Mouse (Mus musculus) midbrain, embryonic 13.5 days (tissue): Measurements from ENCODE around the gene St6galnac3. TPM values are rescaled to one million over a fixed set of nuclear protein-coding genes. Genes with fewer than 3 reads are reported as not detected.

ENCODE experiments used
- ATAC-seq: fragments of 200-750 bp; cut with Nextera tagmentation; 2 replicates; pipeline ENCODE4 v1.8.0; 2017; ENCODE audit warnings: mild to moderate bottlenecking, moderate TSS enrichment, moderate library complexity
- H3K27ac ChIP-seq: fragments of 300-500 bp; sonication (generic); 2 replicates; pipeline ENCODE4 v1.5.1; 2015; ENCODE audit warnings: inconsistent platforms, mild to moderate bottlenecking, moderate library complexity
- H3K27me3 ChIP-seq: fragments of 300-500 bp; sonication (generic); 2 replicates; pipeline ENCODE4 v1.6.1; 2015; ENCODE audit warnings: mild to moderate bottlenecking, inconsistent platforms
- H3K36me3 ChIP-seq: fragments of 300-500 bp; sonication (generic); 2 replicates; pipeline ENCODE4 v1.6.1; 2015; ENCODE audit warnings: mild to moderate bottlenecking, inconsistent platforms
- H3K4me1 ChIP-seq: fragments of 300-500 bp; sonication (generic); replicated peaks from 2 replicates; pipeline ENCODE4 v1.6.1; 2015; ENCODE audit warnings: inconsistent platforms
- H3K4me2 ChIP-seq: fragments of 300-500 bp; sonication (generic); replicated peaks from 2 replicates; pipeline ENCODE4 v1.6.1; 2015; ENCODE audit warnings: moderate library complexity, mild to moderate bottlenecking, inconsistent platforms
- H3K4me3 ChIP-seq: fragments of 300-500 bp; sonication (generic); replicated peaks from 2 replicates; pipeline ENCODE4 v1.5.1; 2015; ENCODE audit warnings: mild to moderate bottlenecking, inconsistent platforms
- H3K9ac ChIP-seq: fragments of 300-500 bp; sonication (generic); replicated peaks from 2 replicates; pipeline ENCODE4 v1.6.1; 2015; ENCODE audit warnings: mild to moderate bottlenecking, inconsistent platforms
- H3K9me3 ChIP-seq: fragments of 300-500 bp; sonication (generic); 2 replicates; pipeline ENCODE4 v1.6.1; 2016; ENCODE audit warnings: mild to moderate bottlenecking, inconsistent platforms
- WGBS: fragments of 180-500 bp; shearing (Covaris S2); methylation state at CpG from one replicate; pipeline ENCODE4 v1.1.7; 2015; 5-methylcytosine and 5-hydroxymethylcytosine counted together
- polyA plus RNA-seq: library from polyadenylated mRNA; unstranded; fragments of >200 nt; fragmentation: Nextera tagmentation; extraction: Ambion mirVana; gene quantifications from 2 replicates; pipeline ENCODE4 v1.2.1, GENCODE M21; 2015

The St6galnac3 gene
- polyA plus RNA-seq, 1 experiment from 2014 or later, result 26.7 TPM

DNA sequence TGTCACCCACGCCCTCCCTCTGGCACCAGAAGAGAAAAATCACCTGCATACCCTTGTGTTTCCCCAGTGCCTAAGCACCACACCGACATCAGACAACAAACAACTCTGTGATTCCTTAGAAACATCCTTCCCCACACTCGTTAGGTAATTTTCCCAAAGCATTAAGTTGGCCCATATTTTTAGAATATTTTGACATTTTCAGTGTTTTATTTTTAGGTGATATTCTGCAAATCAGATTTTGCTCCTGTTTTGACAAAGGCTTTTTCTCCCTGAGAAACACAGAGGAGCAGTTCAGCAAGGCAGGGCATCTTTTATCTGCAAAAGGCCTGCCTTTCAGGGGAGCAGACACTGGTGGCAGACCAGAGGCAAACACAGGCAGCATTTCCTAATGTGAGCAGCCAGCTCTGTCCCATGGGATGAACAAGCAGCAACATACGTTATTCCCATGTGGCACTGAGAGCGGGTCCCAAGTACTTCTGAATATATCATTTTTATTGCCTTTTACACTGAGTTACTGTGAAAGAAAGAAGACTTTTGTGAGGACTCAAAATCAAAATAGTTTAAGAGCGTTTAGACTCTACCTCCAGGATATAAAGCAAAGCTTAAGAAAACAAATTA, 199.7 kb downstream of the St6galnac3 start:
- no peak overlapping the region for H3K27ac ChIP-seq
- no peaks in the 10 kb centered on the region for H3K36me3 ChIP-seq
- H3K9ac ChIP-seq, result no peak overlapping the region
- H3K27me3 ChIP-seq, result no peaks in the 10 kb centered on the region
- H3K9me3 ChIP-seq, result no peaks in the 10 kb centered on the region
- WGBS, result 83% methylated on average over 6 of the region's 6 CpGs
- no peak overlapping the region for H3K4me2 ChIP-seq
- no peak overlapping the region for H3K4me3 ChIP-seq
- no peak for ATAC-seq
- H3K4me1 ChIP-seq, result peaks cover 6% of the 10 kb centered on the region; the same call in 1 of the 2 replicates

DNA sequence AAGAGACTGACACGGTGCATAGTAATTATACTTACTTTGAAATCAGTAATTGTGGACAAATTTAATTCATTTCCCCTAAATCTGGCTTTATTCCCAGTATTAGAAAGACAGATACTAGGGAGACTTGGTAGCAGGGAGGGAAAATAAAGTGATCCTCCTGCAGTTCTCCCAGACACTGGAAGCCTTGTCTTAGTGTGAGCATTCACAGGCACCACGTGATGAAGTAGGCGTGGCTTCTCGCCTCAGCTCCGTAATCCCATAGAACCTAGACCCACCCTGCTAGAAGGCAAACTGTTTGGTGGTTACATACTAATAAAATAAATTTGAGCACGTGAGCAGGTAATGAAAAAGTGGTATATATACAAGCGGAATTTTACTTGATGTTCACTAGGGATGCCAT, 208.1 kb downstream of the St6galnac3 start:
- H3K9me3 ChIP-seq, result peaks cover 15% of the 10 kb centered on the region
- H3K4me2 ChIP-seq, result no peak overlapping the region
- no peak overlapping the region for H3K4me3 ChIP-seq
- no peaks in the 10 kb centered on the region for H3K27me3 ChIP-seq
- no peaks in the 10 kb centered on the region for H3K4me1 ChIP-seq
- no peak for ATAC-seq
- 73% methylated on average over 7 of the region's 7 CpGs for WGBS
- 0 out of 2 replicates have a peak, but pooled peaks cover 5% of the 10 kb centered on the region for H3K36me3 ChIP-seq
- no peak overlapping the region for H3K9ac ChIP-seq
- no peak overlapping the region for H3K27ac ChIP-seq

DNA sequence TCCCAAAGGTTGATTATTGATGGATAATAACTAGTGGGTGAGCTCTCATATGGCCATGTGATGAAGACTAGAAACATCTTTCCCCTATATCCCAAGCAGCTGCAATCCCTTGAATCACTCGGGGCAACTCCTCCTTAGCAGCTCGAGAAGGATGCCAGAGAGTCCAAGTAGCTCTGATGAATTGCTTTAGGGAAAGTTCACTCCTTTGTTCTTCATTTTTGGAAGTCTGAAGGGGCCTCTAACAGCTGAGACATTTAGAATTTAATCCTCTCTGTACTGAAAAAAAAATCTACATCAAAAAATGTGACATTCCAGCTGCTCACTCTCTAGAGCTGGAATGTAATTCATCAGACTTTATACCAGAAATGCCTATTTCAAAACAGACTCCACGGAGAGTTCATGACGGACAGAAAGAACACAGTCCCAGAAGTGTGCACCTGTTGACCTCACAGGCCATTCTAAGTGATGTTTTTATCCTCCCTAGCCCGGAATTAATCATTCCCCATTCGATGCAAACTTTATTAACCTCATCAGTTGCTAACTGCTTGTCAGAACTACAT, 211.4 kb downstream of the St6galnac3 start:
- no peak for ATAC-seq
- Histone ChIP-seq H3K4me1 (peaks cover 20% of the 10 kb centered on the region), H3K36me3 (no peaks in the 10 kb centered on the region), H3K27me3 (no peaks in the 10 kb centered on the region), H3K27ac (no peak overlapping the region; the same call in 1 of the 2 replicates), H3K4me2 (no peak overlapping the region), H3K4me3 (no peak overlapping the region), H3K9me3 (peaks cover 4% of the 10 kb centered on the region), H3K9ac (no peak overlapping the region)
- WGBS, result 64% methylated on average over 6 of the region's 6 CpGs

GRCm38 (mm10) chr3:153512545-153512944, 212.4 kb downstream of the St6galnac3 start:
- no peak overlapping the region for H3K4me2 ChIP-seq
- peaks cover 20% of the 10 kb centered on the region for H3K4me1 ChIP-seq
- no peaks in the 10 kb centered on the region for H3K9me3 ChIP-seq
- H3K27ac ChIP-seq, result no peak overlapping the region
- no peak overlapping the region for H3K9ac ChIP-seq
- no peaks in the 10 kb centered on the region for H3K36me3 ChIP-seq
- WGBS, result 77% methylated on average over 6 of the region's 6 CpGs
- H3K4me3 ChIP-seq, result no peak overlapping the region
- no peak for ATAC-seq
- H3K27me3 ChIP-seq, result no peaks in the 10 kb centered on the region

DNA sequence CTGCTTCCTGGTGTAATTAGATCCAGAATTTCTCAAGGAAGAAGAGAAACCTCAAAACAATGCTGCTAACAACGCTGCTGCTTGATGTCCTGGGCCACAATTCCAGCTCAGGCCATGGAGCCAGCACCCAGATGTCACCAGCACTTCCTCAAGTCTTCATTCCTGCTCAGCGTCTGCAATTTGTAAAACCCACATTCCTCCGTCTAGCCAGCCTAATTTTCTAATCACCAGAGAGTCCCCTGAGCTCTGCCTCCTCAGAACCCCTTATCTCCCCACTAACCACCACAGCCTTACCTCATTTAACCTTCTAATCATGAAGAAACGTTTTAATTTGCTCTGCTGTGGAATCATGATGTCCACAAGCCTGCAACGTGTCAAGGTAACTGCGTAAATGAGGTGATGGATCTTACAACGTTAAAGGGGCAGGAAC, 213.8 kb downstream of the St6galnac3 start:
- no peaks in the 10 kb centered on the region for H3K27me3 ChIP-seq
- no peak overlapping the region for H3K27ac ChIP-seq
- 76% methylated on average over 7 of the region's 7 CpGs for WGBS
- no peak overlapping the region for H3K9ac ChIP-seq
- H3K4me3 ChIP-seq, result no peak overlapping the region
- H3K9me3 ChIP-seq, result no peaks in the 10 kb centered on the region
- H3K36me3 ChIP-seq, result no peaks in the 10 kb centered on the region
- H3K4me2 ChIP-seq, result no peak overlapping the region
- peaks cover 20% of the 10 kb centered on the region for H3K4me1 ChIP-seq
- no peak for ATAC-seq

DNA sequence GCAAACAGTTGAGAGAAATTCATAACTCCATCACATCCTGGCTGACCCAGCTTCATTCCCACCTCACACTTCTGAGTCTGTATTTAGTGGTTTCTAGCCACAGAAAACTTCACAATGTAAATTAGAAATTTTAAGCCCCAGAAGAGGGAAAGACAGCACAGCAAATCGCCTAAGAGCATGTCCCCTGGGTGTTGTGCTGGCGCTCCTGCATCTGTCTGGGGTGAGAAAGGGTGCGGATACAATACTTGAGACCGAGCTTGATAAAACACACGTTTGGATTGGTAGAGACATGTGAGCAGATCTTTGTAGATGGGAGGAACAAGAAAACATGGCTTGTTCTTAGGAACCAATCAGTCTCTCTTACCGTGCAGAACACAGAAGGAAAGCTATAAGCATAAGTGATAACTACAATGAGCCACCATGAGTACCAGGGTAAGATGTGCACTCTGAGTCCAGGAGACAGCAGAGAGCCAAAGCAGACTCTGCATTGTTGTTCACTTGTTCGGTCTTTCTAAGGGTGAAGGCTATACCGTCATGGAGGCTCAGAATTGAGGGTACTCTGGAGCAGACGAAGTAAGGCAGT, 214.8 kb downstream of the St6galnac3 start:
- Histone ChIP-seq H3K36me3 (no peaks in the 10 kb centered on the region), H3K4me3 (no peak overlapping the region), H3K27ac (no peak overlapping the region; the same call in 1 of the 2 replicates), H3K4me1 (peaks cover 20% of the 10 kb centered on the region), H3K4me2 (no peak overlapping the region), H3K9me3 (no peaks in the 10 kb centered on the region), H3K27me3 (no peaks in the 10 kb centered on the region), H3K9ac (no peak overlapping the region)
- no peak for ATAC-seq
- 85% methylated on average over 9 of the region's 9 CpGs for WGBS

DNA sequence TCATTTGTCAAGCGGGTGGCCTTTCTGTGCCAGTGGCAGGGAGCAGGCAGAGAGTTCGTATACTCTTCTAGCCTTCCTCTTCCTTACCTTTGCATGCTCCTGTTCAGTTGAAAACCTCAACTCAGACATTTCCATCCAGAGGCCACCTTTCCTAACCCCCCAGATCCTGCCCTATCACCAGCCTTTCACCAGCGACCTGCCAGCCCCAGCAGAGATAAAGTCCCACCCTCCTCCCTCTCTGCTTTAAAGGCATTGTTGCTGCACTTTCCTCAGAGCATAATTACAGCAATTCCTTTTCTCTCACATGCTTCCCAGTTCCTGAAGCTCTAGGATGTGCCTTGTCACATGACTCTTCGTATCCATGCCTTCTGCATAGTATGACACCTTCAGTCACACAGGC, 215.3 kb downstream of the St6galnac3 start:
- peak overlapping the region; percentile 60 for H3K27ac ChIP-seq
- H3K4me1 ChIP-seq, result peaks cover 20% of the 10 kb centered on the region
- H3K27me3 ChIP-seq, result no peaks in the 10 kb centered on the region
- H3K9ac ChIP-seq, result no peak overlapping the region
- no peaks in the 10 kb centered on the region for H3K9me3 ChIP-seq
- no peak for ATAC-seq
- H3K36me3 ChIP-seq, result no peaks in the 10 kb centered on the region
- no peak overlapping the region for H3K4me3 ChIP-seq
- WGBS, result 56% methylated on average over 4 of the region's 4 CpGs
- no peak overlapping the region for H3K4me2 ChIP-seq

DNA sequence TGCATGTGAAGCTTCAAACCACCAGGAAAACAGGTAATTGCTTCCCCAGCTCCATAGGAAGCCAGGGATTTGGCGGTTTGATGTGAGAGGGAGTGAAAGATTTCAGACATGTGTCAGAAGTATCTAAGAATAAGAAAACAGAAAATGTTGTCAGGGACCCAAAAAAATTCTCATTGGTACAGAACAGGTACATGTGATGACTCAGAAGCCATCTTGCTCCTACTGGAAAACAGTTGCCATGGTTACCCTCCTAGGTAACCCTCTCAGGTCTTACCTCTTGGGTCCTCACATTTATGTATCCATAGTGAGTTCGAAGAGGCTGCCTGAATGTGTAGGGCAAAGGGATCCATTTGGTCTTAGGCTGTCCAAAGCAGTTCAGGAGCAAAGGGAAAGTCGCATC, 215.9 kb downstream of the St6galnac3 start:
- Histone ChIP-seq H3K27me3 (no peaks in the 10 kb centered on the region), H3K27ac (peak overlapping the region; percentile 60), H3K9me3 (no peaks in the 10 kb centered on the region), H3K4me1 (peaks cover 20% of the 10 kb centered on the region), H3K9ac (no peak overlapping the region), H3K4me2 (no peak overlapping the region), H3K4me3 (no peak overlapping the region), H3K36me3 (no peaks in the 10 kb centered on the region)
- 85% methylated on average over 3 of the region's 3 CpGs for WGBS
- peak; percentile 64 for ATAC-seq

- Histone ChIP-seq H3K9ac (no peak overlapping the region), H3K27ac (peak overlapping the region; percentile 60; the same call in 1 of the 2 replicates), H3K4me1 (peaks cover 20% of the 10 kb centered on the region), H3K4me3 (no peak overlapping the region), H3K36me3 (no peaks in the 10 kb centered on the region), H3K4me2 (no peak overlapping the region), H3K9me3 (no peaks in the 10 kb centered on the region), H3K27me3 (no peaks in the 10 kb centered on the region)
- ATAC-seq, result peak; percentile 35; the same call in 1 of the 2 replicates
- 69% methylated on average over 2 of the region's 2 CpGs for WGBS
Observed at GRCm38 (mm10) chr3:153508592-153508991, 216.4 kb downstream of the St6galnac3 start.

DNA sequence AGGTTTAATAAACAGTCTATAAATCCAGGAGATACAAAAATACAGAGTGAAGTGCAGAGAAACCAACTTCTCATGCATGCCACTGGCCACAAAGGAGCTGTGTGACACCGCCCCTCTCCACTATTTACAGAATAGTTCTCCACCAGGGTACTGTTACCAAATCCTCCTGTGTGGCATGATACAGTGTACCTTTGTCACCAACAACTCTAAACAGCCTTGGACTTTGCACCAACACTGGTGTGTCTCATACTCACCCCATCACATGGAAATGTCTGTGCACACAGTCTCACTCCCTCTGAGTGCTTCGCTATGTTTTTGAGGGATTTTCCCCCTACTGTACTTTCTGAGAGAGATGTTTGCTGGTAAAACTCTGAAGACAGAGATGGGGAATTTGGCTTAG, 217.4 kb downstream of the St6galnac3 start:
- Histone ChIP-seq H3K27me3 (no peaks in the 10 kb centered on the region), H3K36me3 (no peaks in the 10 kb centered on the region)
- 96% methylated on average over 2 of the region's 2 CpGs for WGBS

DNA sequence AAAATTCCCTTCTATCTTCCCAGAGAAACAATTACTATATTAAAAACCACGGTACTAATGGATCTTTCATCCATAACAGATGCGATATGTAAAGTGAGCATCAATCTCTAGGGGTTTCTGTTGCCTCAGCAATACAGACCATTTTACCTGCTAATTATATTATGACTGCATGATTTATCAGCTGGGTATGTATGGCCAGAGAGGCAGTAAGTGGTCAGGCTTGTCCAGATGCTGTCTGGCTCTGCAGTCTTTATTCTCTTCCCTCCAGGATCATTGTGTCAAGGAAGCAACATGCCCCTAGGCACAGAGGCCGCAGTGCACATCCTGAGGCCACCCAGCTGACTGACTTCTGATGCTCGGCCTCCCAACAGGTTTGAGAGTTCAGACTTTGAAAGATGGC, 222.5 kb downstream of the St6galnac3 start:
- peak overlapping the region; percentile 16; the same call in 1 of the 2 replicates for H3K27ac ChIP-seq

More for the DNA sequence above, 217.4 kb downstream of the St6galnac3 start:
- Histone ChIP-seq H3K9ac (no peak overlapping the region), H3K4me3 (no peak overlapping the region), H3K4me2 (no peak overlapping the region), H3K27ac (no peak overlapping the region), H3K9me3 (no peaks in the 10 kb centered on the region), H3K4me1 (peaks cover 21% of the 10 kb centered on the region)
- no peak for ATAC-seq

GRCm38 (mm10) chr3:153501333-153501877, 223.6 kb downstream of the St6galnac3 start:
- Histone ChIP-seq H3K9me3 (no peaks in the 10 kb centered on the region), H3K4me3 (no peak overlapping the region), H3K4me2 (no peak overlapping the region), H3K27me3 (no peaks in the 10 kb centered on the region), H3K27ac (no peak overlapping the region), H3K36me3 (no peaks in the 10 kb centered on the region), H3K4me1 (peaks cover 11% of the 10 kb centered on the region; the same call in 1 of the 2 replicates), H3K9ac (no peak overlapping the region)
- 64% methylated on average over 3 of the region's 3 CpGs for WGBS
- 0 out of 2 replicates have a peak, but pooled peaks have one; percentile 41 for ATAC-seq

More for the DNA sequence above, 222.5 kb downstream of the St6galnac3 start:
- WGBS, result 46% methylated on average over 4 of the region's 4 CpGs
- H3K9ac ChIP-seq, result no peak overlapping the region
- H3K4me2 ChIP-seq, result no peak overlapping the region
- no peaks in the 10 kb centered on the region for H3K9me3 ChIP-seq
- peaks cover 11% of the 10 kb centered on the region; the same call in 1 of the 2 replicates for H3K4me1 ChIP-seq
- H3K27me3 ChIP-seq, result no peaks in the 10 kb centered on the region
- no peaks in the 10 kb centered on the region for H3K36me3 ChIP-seq
- H3K4me3 ChIP-seq, result no peak overlapping the region
- ATAC-seq, result 0 out of 2 replicates have a peak, but pooled peaks have one; percentile 41
